ENCODE assay signal across 16 mouse cellular contexts in the genomic region with DNA sequence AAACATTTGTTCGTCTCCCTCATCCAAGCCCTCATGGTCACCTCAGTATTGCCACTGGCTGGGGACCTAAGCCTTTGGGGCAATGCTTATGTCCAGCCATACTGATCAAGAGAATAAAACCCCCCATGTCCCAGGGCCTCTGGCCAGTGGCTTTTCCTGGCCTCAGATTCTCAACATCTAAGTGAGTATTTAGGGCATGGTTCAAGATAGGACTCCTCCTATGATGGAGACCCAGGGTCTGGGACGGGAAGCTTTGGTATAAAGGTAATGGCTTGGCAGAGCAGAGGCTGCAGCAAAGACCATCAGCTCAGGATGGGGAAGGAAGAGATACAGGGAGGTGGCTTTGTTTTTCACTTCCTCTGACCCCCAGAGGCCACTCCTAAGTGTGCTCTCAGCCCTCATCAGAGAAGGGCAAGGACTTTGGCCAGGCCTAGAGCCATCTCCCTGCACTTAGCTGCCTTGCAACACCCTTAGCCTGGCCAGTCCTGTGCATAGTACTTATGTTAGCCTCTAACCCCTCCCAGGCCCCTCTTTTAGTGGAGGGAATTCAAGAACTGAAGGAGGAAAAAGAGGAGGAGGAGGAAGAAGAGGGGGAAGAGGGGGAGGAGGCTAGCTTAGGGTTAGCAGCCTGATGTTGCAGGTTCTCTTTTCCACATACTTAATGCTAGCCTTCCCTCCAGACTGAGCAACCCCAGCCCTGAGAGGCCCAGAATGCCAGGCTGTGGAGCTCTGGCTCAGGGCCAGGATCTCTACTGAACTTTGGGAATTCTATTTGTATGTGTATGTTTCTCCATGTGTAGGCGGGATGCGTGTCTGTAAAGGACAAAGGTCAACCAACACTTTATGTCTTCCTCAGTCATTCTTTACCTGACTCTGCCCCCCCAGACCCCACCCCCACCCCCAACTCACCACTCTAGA. TPM values are rescaled to one million over a fixed set of nuclear protein-coding genes. Genes with fewer than 3 reads are reported as not detected.
DNase-seq lines count a peak whose midpoint lies in the region; ATAC-seq and TF ChIP-seq lines count a peak whose summit lies in the region.
"Had no signal": no experiment of that assay in that cellular context is flagged by ENCODE, and none has a peak within 500 bp of the region (broad histone marks: within the 10 kb centered on the region; RNA-seq: fewer than 3 reads in every experiment).

No protein-coding gene starts in this region.

- no peak overlapping the region for H3K4me3 ChIP-seq in kidney, embryonic 15.5 days (replicated peaks)
- no peak overlapping the region for H3K4me3 ChIP-seq in stomach, embryonic 15.5 days (replicated peaks)
- H3K4me3 ChIP-seq in stomach, postnatal 0 days (ENCODE audit: low read depth, low read length), result no peak overlapping the region
- no peak overlapping the region for H3K4me3 ChIP-seq in liver, embryonic 15.5 days (replicated peaks)
- H3K4me3 ChIP-seq: forebrain, embryonic 12.5 days; limb, embryonic 15.5 days had no signal

- H3K27me3 ChIP-seq in kidney, embryonic 15.5 days, result no peaks in the 10 kb centered on the region
- no peaks in the 10 kb centered on the region for H3K27me3 ChIP-seq in stomach, embryonic 15.5 days (replicated peaks)
- H3K27me3 ChIP-seq in stomach, postnatal 0 days (ENCODE audit: control insufficient read depth, insufficient read depth, low read length), result no peaks in the 10 kb centered on the region
- no peaks in the 10 kb centered on the region for H3K27me3 ChIP-seq in liver, embryonic 15.5 days
- H3K27me3 ChIP-seq: forebrain, embryonic 12.5 days; limb, embryonic 15.5 days had no signal

- WGBS in kidney, embryonic 15.5 days, result 78% methylated on average over 4 of the region's 4 CpGs
- WGBS in stomach, embryonic 15.5 days, result 68% methylated on average over 4 of the region's 4 CpGs
- 58% methylated on average over 4 of the region's 4 CpGs for WGBS in stomach, postnatal 0 days
- 56% methylated on average over 4 of the region's 4 CpGs for WGBS in liver, embryonic 15.5 days (ENCODE audit: insufficient replicate concordance)

- H3K36me3 ChIP-seq in kidney, embryonic 15.5 days, result peaks cover 11% of the 10 kb centered on the region
- no peaks in the 10 kb centered on the region for H3K36me3 ChIP-seq in stomach, embryonic 15.5 days
- peaks cover 2% of the 10 kb centered on the region; the same call in 1 of the 2 replicates for H3K36me3 ChIP-seq in stomach, postnatal 0 days (ENCODE audit: control insufficient read depth, insufficient read depth, low read length)
- H3K36me3 ChIP-seq in liver, embryonic 15.5 days (replicated peaks), result peaks cover 15% of the 10 kb centered on the region

- DNase-seq in kidney, postnatal 36 days, result no peak
- DNase-seq in stomach, postnatal 0 days (ENCODE audit: low spot score), result no peak
- no peak for DNase-seq in urinary bladder, postnatal 25 days (ENCODE audit: low spot score)
- DNase-seq in left cerebral cortex, postnatal 14 days (ENCODE audit: low spot score in 2 of 2), result no peak
- DNase-seq: cerebellum, adult 9-11 months; heart, postnatal 36 days; kidney, adult 18-20 months; thymus, postnatal 36 days had no signal

- no peaks in the 10 kb centered on the region for H3K9me3 ChIP-seq in kidney, embryonic 15.5 days (replicated peaks)
- H3K9me3 ChIP-seq in stomach, embryonic 15.5 days, result no peaks in the 10 kb centered on the region
- H3K9me3 ChIP-seq in stomach, postnatal 0 days (ENCODE audit: control insufficient read depth, low read length), result no peaks in the 10 kb centered on the region
- H3K9me3 ChIP-seq in liver, embryonic 15.5 days (replicated peaks), result no peaks in the 10 kb centered on the region
- H3K9me3 ChIP-seq: forebrain, embryonic 12.5 days; limb, embryonic 15.5 days had no signal

- no peak overlapping the region for H3K4me2 ChIP-seq in kidney, embryonic 15.5 days
- 0 out of 2 replicates have a peak overlapping the region, but pooled peaks have one; percentile 13 for H3K4me2 ChIP-seq in stomach, embryonic 15.5 days
- H3K4me2 ChIP-seq in stomach, postnatal 0 days (replicated peaks; ENCODE audit: low read depth), result no peak overlapping the region
- 0 out of 2 replicates have a peak overlapping the region, but pooled peaks have one; percentile 17 for H3K4me2 ChIP-seq in liver, embryonic 15.5 days
- H3K4me2 ChIP-seq: forebrain, embryonic 12.5 days; limb, embryonic 15.5 days; midbrain, embryonic 11.5 days had no signal

- no peak for ATAC-seq in kidney, embryonic 15.5 days (replicated peaks; ENCODE audit: low FRiP score)
- ATAC-seq in stomach, embryonic 15.5 days (ENCODE audit: insufficient read depth, low FRiP score, low read depth), result no peak
- no peak for ATAC-seq in stomach, postnatal 0 days (ENCODE audit: low FRiP score, low TSS enrichment)
- peak; percentile 34; the same call in 1 of the 2 replicates for ATAC-seq in liver, embryonic 15.5 days (ENCODE audit: insufficient read depth)

- 0 out of 2 replicates have a peak overlapping the region, but pooled peaks have one; percentile 10 for H3K27ac ChIP-seq in kidney, embryonic 15.5 days
- no peak overlapping the region for H3K27ac ChIP-seq in stomach, embryonic 15.5 days
- no peak overlapping the region for H3K27ac ChIP-seq in stomach, postnatal 0 days (replicated peaks)
- H3K27ac ChIP-seq in liver, embryonic 15.5 days (replicated peaks), result peak overlapping the region; percentile 76
- H3K27ac ChIP-seq: forebrain, embryonic 12.5 days; limb, embryonic 15.5 days had no signal

- TF ChIP-seq EP300 in stomach, postnatal 0 days (optimal IDR thresholded peaks at IDR 0.05), result no peak

- H3K9ac ChIP-seq in kidney, embryonic 15.5 days, result no peak overlapping the region
- H3K9ac ChIP-seq in stomach, embryonic 15.5 days, result no peak overlapping the region
- H3K9ac ChIP-seq in stomach, postnatal 0 days (ENCODE audit: low read length), result no peak overlapping the region
- no peak overlapping the region for H3K9ac ChIP-seq in liver, embryonic 15.5 days
- H3K9ac ChIP-seq: forebrain, embryonic 12.5 days; limb, embryonic 15.5 days had no signal

- TF ChIP-seq CTCF in stomach, postnatal 0 days (IDR thresholded peaks at IDR 0.05; ENCODE audit: low read depth), result no peak

- intact Hi-C loops in left cerebral cortex, postnatal 14 days (cut with DNase I), result no loop called here

- H3K4me1 ChIP-seq in kidney, embryonic 15.5 days, result peaks cover 25% of the 10 kb centered on the region
- H3K4me1 ChIP-seq in stomach, embryonic 15.5 days, result peaks cover 33% of the 10 kb centered on the region
- H3K4me1 ChIP-seq in stomach, postnatal 0 days (replicated peaks; ENCODE audit: control insufficient read depth, insufficient read depth), result no peaks in the 10 kb centered on the region
- peaks cover 56% of the 10 kb centered on the region for H3K4me1 ChIP-seq in liver, embryonic 15.5 days (replicated peaks)

RNA-seq across cellular contexts. Expression of a gene that starts 6.4 kb away (rescaled TPM):
- polyA plus RNA-seq in kidney, embryonic 15.5 days (2015; fragmentation: Nextera tagmentation; extraction: Ambion mirVana), result 40.2 and 44.9 TPM in 2 replicates
- 34.1 and 34.8 TPM in 2 replicates for polyA plus RNA-seq in stomach, embryonic 15.5 days (2015; fragmentation: Nextera tagmentation; extraction: Ambion mirVana)
- polyA plus RNA-seq in stomach, postnatal 0 days (2015; fragmentation: Nextera tagmentation; extraction: Ambion mirVana), result 26.5 and 27.9 TPM in 2 replicates
- 27.4 and 29.4 TPM in 2 replicates for polyA plus RNA-seq in liver, embryonic 15.5 days (2015; fragmentation: Nextera tagmentation; extraction: Ambion mirVana)
- 10 to 100 TPM; 28.2 to 30.6 TPM for total RNA-seq in left cerebral cortex, postnatal 14 days (2021)

RNA-seq across cellular contexts. Expression of a gene that starts 21.5 kb away (rescaled TPM):
- 77.5 and 86.2 TPM in 2 replicates for polyA plus RNA-seq in kidney, embryonic 15.5 days (2015; fragmentation: Nextera tagmentation; extraction: Ambion mirVana)
- polyA plus RNA-seq in stomach, embryonic 15.5 days (2015; fragmentation: Nextera tagmentation; extraction: Ambion mirVana), result 67.8 and 75.7 TPM in 2 replicates
- polyA plus RNA-seq in stomach, postnatal 0 days (2015; fragmentation: Nextera tagmentation; extraction: Ambion mirVana), result 36.2 and 38.7 TPM in 2 replicates
- polyA plus RNA-seq in liver, embryonic 15.5 days (2015; fragmentation: Nextera tagmentation; extraction: Ambion mirVana), result 31.1 and 33.3 TPM in 2 replicates
- 10 to 100 TPM; 81.1 to 81.3 TPM for total RNA-seq in left cerebral cortex, postnatal 14 days (2021)

RNA-seq across cellular contexts. Expression of a gene that starts 26.9 kb away (rescaled TPM):
- 6.0 and 6.4 TPM in 2 replicates for polyA plus RNA-seq in kidney, embryonic 15.5 days (2015; fragmentation: Nextera tagmentation; extraction: Ambion mirVana)
- 24.1 and 24.5 TPM in 2 replicates for polyA plus RNA-seq in stomach, embryonic 15.5 days (2015; fragmentation: Nextera tagmentation; extraction: Ambion mirVana)
- 15.0 and 17.1 TPM in 2 replicates for polyA plus RNA-seq in stomach, postnatal 0 days (2015; fragmentation: Nextera tagmentation; extraction: Ambion mirVana)
- 10.5 and 13.3 TPM in 2 replicates for polyA plus RNA-seq in liver, embryonic 15.5 days (2015; fragmentation: Nextera tagmentation; extraction: Ambion mirVana)
- 100 to 1,000 TPM; 532 to 560 TPM for total RNA-seq in left cerebral cortex, postnatal 14 days (2021)

RNA-seq across cellular contexts. Expression of a gene that starts 36.7 kb away (rescaled TPM):
- 0.10 TPM in 1 of 2 replicates, not detected in the other for polyA plus RNA-seq in kidney, embryonic 15.5 days (2015; fragmentation: Nextera tagmentation; extraction: Ambion mirVana)
- polyA plus RNA-seq in stomach, embryonic 15.5 days (2015; fragmentation: Nextera tagmentation; extraction: Ambion mirVana), result 0.63 and 0.90 TPM in 2 replicates
- polyA plus RNA-seq in stomach, postnatal 0 days (2015; fragmentation: Nextera tagmentation; extraction: Ambion mirVana), result 1.9 and 2.6 TPM in 2 replicates
- not detected in 2 replicates for polyA plus RNA-seq in liver, embryonic 15.5 days (2015; fragmentation: Nextera tagmentation; extraction: Ambion mirVana)
- total RNA-seq in left cerebral cortex, postnatal 14 days (2021), result not detected
- total RNA-seq: gastrocnemius, adult 8-10 months; heart, postnatal 36 days; layer of hippocampus, postnatal 10 days had no signal
- polyA plus RNA-seq: forebrain, embryonic 12.5 days; midbrain, embryonic 11.5 days had no signal

RNA-seq across cellular contexts. Expression of a gene that starts 48.4 kb away (rescaled TPM):
- 43.3 and 47.4 TPM in 2 replicates for polyA plus RNA-seq in kidney, embryonic 15.5 days (2015; fragmentation: Nextera tagmentation; extraction: Ambion mirVana)
- 33.3 and 34.6 TPM in 2 replicates for polyA plus RNA-seq in stomach, embryonic 15.5 days (2015; fragmentation: Nextera tagmentation; extraction: Ambion mirVana)
- 4.4 and 5.7 TPM in 2 replicates for polyA plus RNA-seq in stomach, postnatal 0 days (2015; fragmentation: Nextera tagmentation; extraction: Ambion mirVana)
- polyA plus RNA-seq in liver, embryonic 15.5 days (2015; fragmentation: Nextera tagmentation; extraction: Ambion mirVana), result 34.8 and 35.0 TPM in 2 replicates
- 1 to 10 TPM; 5.0 to 8.4 TPM for total RNA-seq in left cerebral cortex, postnatal 14 days (2021)

Comparison
In these comparisons a context has a peak if more than half of its experiments do, and no peak if none do; other contexts are left out.
1. H3K4me2 ChIP-seq: peak in stomach, embryonic 15.5 days (single experiment) and liver, embryonic 15.5 days (single experiment); none in kidney, embryonic 15.5 days (single experiment) and stomach, postnatal 0 days (single experiment).
2. H3K27ac ChIP-seq: peak in kidney, embryonic 15.5 days (single experiment) and liver, embryonic 15.5 days (single experiment); none in stomach, embryonic 15.5 days (single experiment) and stomach, postnatal 0 days (single experiment).